Mouse (Mus musculus): ENCODE results near the gene Notch2. TPM values are rescaled to one million over a fixed set of nuclear protein-coding genes. Genes with fewer than 3 reads are reported as not detected.
A peak's percentile ranks its signal among the peaks of the same experiment; 100 is the strongest.
"Not testable (repeated sequence)": the region's sequence is repeated elsewhere in the genome, so short reads cannot be mapped to it uniquely, and the experiment has no call there.

Notch2 gene
- polyA plus RNA-seq, 1 experiment from 2014 or later, result 6.4 TPM

- Histone ChIP-seq H3K9ac (no peak overlapping the region), H3K4me3 (replicated peaks) (no peak overlapping the region), H3K36me3 (replicated peaks) (peaks cover 81% of the 10 kb centered on the region), H3K4me1 (replicated peaks) (peaks cover 22% of the 10 kb centered on the region), H3K27ac (replicated peaks) (no peak overlapping the region; the same call in 1 of the 2 replicates), H3K9me3 (replicated peaks) (no peaks in the 10 kb centered on the region), H3K4me2 (no peak overlapping the region; the same call in 1 of the 2 replicates), H3K27me3 (no peaks in the 10 kb centered on the region)
- ATAC-seq (ENCODE audit: insufficient read depth), result no peak
- WGBS (ENCODE audit: insufficient replicate concordance), result 57% methylated on average over 4 of the region's 4 CpGs
These were observed 92.8 kb downstream of the Notch2 start for GRCm38 (mm10) chr3:98106115-98106514.

GRCm38 (mm10) chr3:98106590-98107313, 93.4 kb downstream of the Notch2 start:
- ATAC-seq (ENCODE audit: insufficient read depth), result no peak
- WGBS (ENCODE audit: insufficient replicate concordance), result 85% methylated on average over 12 of the region's 12 CpGs
- no peak overlapping the region for H3K27ac ChIP-seq (replicated peaks)

GRCm38 (mm10) chr3:98108416-98108815, 95.1 kb downstream of the Notch2 start:
- Histone ChIP-seq H3K9ac (no peak overlapping the region), H3K27me3 (no peaks in the 10 kb centered on the region), H3K4me1 (replicated peaks) (peaks cover 22% of the 10 kb centered on the region), H3K27ac (replicated peaks) (no peak overlapping the region), H3K9me3 (replicated peaks) (no peaks in the 10 kb centered on the region), H3K36me3 (replicated peaks) (peaks cover 80% of the 10 kb centered on the region), H3K4me3 (replicated peaks) (no peak overlapping the region), H3K4me2 (no peak overlapping the region)
- ATAC-seq (ENCODE audit: insufficient read depth), result no peak
- WGBS (ENCODE audit: insufficient replicate concordance), result 75% methylated on average over 4 of the region's 4 CpGs

More at GRCm38 (mm10) chr3:98106590-98107313, 93.4 kb downstream of the Notch2 start:
- Histone ChIP-seq H3K4me1 (replicated peaks) (peaks cover 22% of the 10 kb centered on the region), H3K4me3 (replicated peaks) (no peak overlapping the region), H3K4me2 (no peak overlapping the region), H3K9ac (no peak overlapping the region), H3K9me3 (replicated peaks) (no peaks in the 10 kb centered on the region), H3K27me3 (no peaks in the 10 kb centered on the region), H3K36me3 (replicated peaks) (peaks cover 81% of the 10 kb centered on the region)

- H3K27me3 ChIP-seq, result no peaks in the 10 kb centered on the region
- no peak overlapping the region for H3K4me2 ChIP-seq
- H3K4me3 ChIP-seq (replicated peaks), result no peak overlapping the region
- H3K9ac ChIP-seq, result no peak overlapping the region
- H3K36me3 ChIP-seq (replicated peaks), result peaks cover 79% of the 10 kb centered on the region
- peaks cover 22% of the 10 kb centered on the region for H3K4me1 ChIP-seq (replicated peaks)
- peak; percentile 35; the same call in 1 of the 2 replicates for ATAC-seq (ENCODE audit: insufficient read depth)
- no peaks in the 10 kb centered on the region for H3K9me3 ChIP-seq (replicated peaks)
- H3K27ac ChIP-seq (replicated peaks), result 0 out of 2 replicates have a peak overlapping the region, but pooled peaks have one; percentile 16
- WGBS (ENCODE audit: insufficient replicate concordance), result 71% methylated on average over 3 of the region's 3 CpGs
These were observed 95.5 kb downstream of the Notch2 start for GRCm38 (mm10) chr3:98108866-98109265.

- 78% methylated on average over 4 of the region's 4 CpGs for WGBS (ENCODE audit: insufficient replicate concordance)
- peaks cover 78% of the 10 kb centered on the region for H3K36me3 ChIP-seq (replicated peaks)
- no peaks in the 10 kb centered on the region for H3K27me3 ChIP-seq
- no peak overlapping the region for H3K4me2 ChIP-seq
- ATAC-seq (ENCODE audit: insufficient read depth), result no peak
- H3K4me1 ChIP-seq (replicated peaks), result peaks cover 14% of the 10 kb centered on the region
- no peak overlapping the region for H3K9ac ChIP-seq
- H3K4me3 ChIP-seq (replicated peaks), result no peak overlapping the region
- no peaks in the 10 kb centered on the region for H3K9me3 ChIP-seq (replicated peaks)
- H3K27ac ChIP-seq (replicated peaks), result no peak overlapping the region
These were observed 97.3 kb downstream of the Notch2 start for GRCm38 (mm10) chr3:98110610-98111009.

- peaks cover 72% of the 10 kb centered on the region for H3K36me3 ChIP-seq (replicated peaks)
- WGBS (ENCODE audit: insufficient replicate concordance), result 84% methylated on average over 3 of the region's 3 CpGs
- no peak for ATAC-seq (ENCODE audit: insufficient read depth)
These were observed 104.9 kb downstream of the Notch2 start for GRCm38 (mm10) chr3:98118252-98118651.

GRCm38 (mm10) chr3:98119338-98119737, 106.0 kb downstream of the Notch2 start:
- peak; percentile 38; the same call in 1 of the 2 replicates for ATAC-seq (ENCODE audit: insufficient read depth)
- Histone ChIP-seq H3K4me2 (no peak overlapping the region), H3K4me3 (replicated peaks) (no peak overlapping the region), H3K9me3 (replicated peaks) (no peaks in the 10 kb centered on the region), H3K4me1 (replicated peaks) (peaks cover 12% of the 10 kb centered on the region), H3K27ac (replicated peaks) (peak overlapping the region; percentile 48; the same call in 1 of the 2 replicates), H3K9ac (no peak overlapping the region), H3K36me3 (replicated peaks) (peaks cover 75% of the 10 kb centered on the region), H3K27me3 (no peaks in the 10 kb centered on the region)
- WGBS (ENCODE audit: insufficient replicate concordance), result 59% methylated on average over 6 of the region's 6 CpGs

More at GRCm38 (mm10) chr3:98118252-98118651, 104.9 kb downstream of the Notch2 start:
- Histone ChIP-seq H3K9me3 (replicated peaks) (no peaks in the 10 kb centered on the region), H3K27ac (replicated peaks) (no peak overlapping the region), H3K9ac (no peak overlapping the region), H3K4me3 (replicated peaks) (no peak overlapping the region), H3K4me2 (no peak overlapping the region), H3K27me3 (no peaks in the 10 kb centered on the region), H3K4me1 (replicated peaks) (peaks cover 12% of the 10 kb centered on the region)

- WGBS (ENCODE audit: insufficient replicate concordance), result 78% methylated on average over 6 of the region's 6 CpGs
- peaks cover 74% of the 10 kb centered on the region for H3K36me3 ChIP-seq (replicated peaks)
- ATAC-seq (ENCODE audit: insufficient read depth), result no peak
These were observed 107.6 kb downstream of the Notch2 start for GRCm38 (mm10) chr3:98120884-98121283.

GRCm38 (mm10) chr3:98127775-98128174, 114.4 kb downstream of the Notch2 start:
- H3K9ac ChIP-seq, result no peak overlapping the region
- no peaks in the 10 kb centered on the region for H3K4me1 ChIP-seq (replicated peaks)
- no peak overlapping the region for H3K27ac ChIP-seq (replicated peaks)
- WGBS (ENCODE audit: insufficient replicate concordance), result 68% methylated on average over 2 of the region's 2 CpGs
- peaks cover 83% of the 10 kb centered on the region for H3K36me3 ChIP-seq (replicated peaks)
- H3K9me3 ChIP-seq (replicated peaks), result no peaks in the 10 kb centered on the region
- H3K27me3 ChIP-seq, result no peaks in the 10 kb centered on the region
- no peak overlapping the region for H3K4me3 ChIP-seq (replicated peaks)
- no peak overlapping the region for H3K4me2 ChIP-seq
- ATAC-seq (ENCODE audit: insufficient read depth), result no peak

More at GRCm38 (mm10) chr3:98120884-98121283, 107.6 kb downstream of the Notch2 start:
- no peaks in the 10 kb centered on the region for H3K27me3 ChIP-seq
- no peak overlapping the region for H3K4me3 ChIP-seq (replicated peaks)
- H3K4me1 ChIP-seq (replicated peaks), result peaks cover 12% of the 10 kb centered on the region
- no peak overlapping the region for H3K27ac ChIP-seq (replicated peaks)
- H3K9me3 ChIP-seq (replicated peaks), result no peaks in the 10 kb centered on the region
- H3K4me2 ChIP-seq, result no peak overlapping the region
- no peak overlapping the region for H3K9ac ChIP-seq

GRCm38 (mm10) chr3:98128716-98129115, 115.4 kb downstream of the Notch2 start:
- no peak overlapping the region for H3K4me2 ChIP-seq
- ATAC-seq (ENCODE audit: insufficient read depth), result no peak
- 71% methylated on average over 5 of the region's 5 CpGs for WGBS (ENCODE audit: insufficient replicate concordance)
- peaks cover 83% of the 10 kb centered on the region for H3K36me3 ChIP-seq (replicated peaks)
- H3K27me3 ChIP-seq, result no peaks in the 10 kb centered on the region
- no peak overlapping the region for H3K4me3 ChIP-seq (replicated peaks)
- H3K4me1 ChIP-seq (replicated peaks), result no peaks in the 10 kb centered on the region
- H3K9me3 ChIP-seq (replicated peaks), result no peaks in the 10 kb centered on the region
- no peak overlapping the region for H3K27ac ChIP-seq (replicated peaks)
- no peak overlapping the region for H3K9ac ChIP-seq

- H3K9me3 ChIP-seq (replicated peaks); H3K27ac ChIP-seq (replicated peaks); H3K4me3 ChIP-seq (replicated peaks); H3K27me3 ChIP-seq; H3K4me2 ChIP-seq; ATAC-seq (ENCODE audit: insufficient read depth); H3K9ac ChIP-seq; H3K4me1 ChIP-seq (replicated peaks): not testable (repeated sequence)
- WGBS (ENCODE audit: insufficient replicate concordance), result 84% methylated on average over 4 of the region's 4 CpGs
- H3K36me3 ChIP-seq (replicated peaks), result peaks cover 87% of the 10 kb centered on the region
These were observed 118.8 kb downstream of the Notch2 start for GRCm38 (mm10) chr3:98132140-98132539.

Measured in liver, embryonic 15.5 days (tissue).